Mouse (Mus musculus) forebrain, embryonic 11.5 days (tissue): Measurements from ENCODE around the gene Srgap3. TPM values are rescaled to one million over a fixed set of nuclear protein-coding genes. Genes with fewer than 3 reads are reported as not detected.
"Not testable (repeated sequence)": the region's sequence is repeated elsewhere in the genome, so short reads cannot be mapped to it uniquely, and the experiment has no call there.

Source experiments
- ATAC-seq: fragments of 200-750 bp; cut with Nextera tagmentation; replicated peaks from 2 replicates; pipeline ENCODE4 v1.8.0; 2017; ENCODE audit warnings: moderate TSS enrichment; ENCODE audit not compliant: low FRiP score
- DNase-seq: peaks from one replicate; pipeline ENCODE4 v3.0.0-alpha.2; 2017; ENCODE audit warnings: low spot score
- H3K27ac ChIP-seq: fragments of 300-500 bp; sonication (generic); 2 replicates; pipeline ENCODE4 v1.5.1; 2014; ENCODE audit warnings: low read depth, low read length
- H3K27me3 ChIP-seq: fragments of 300-500 bp; sonication (generic); 2 replicates; pipeline ENCODE4 v1.6.1; 2014; ENCODE audit warnings: mild to moderate bottlenecking, low read length, mixed read lengths; ENCODE audit not compliant: control insufficient read depth, insufficient read depth
- H3K36me3 ChIP-seq: fragments of 300-500 bp; sonication (generic); 2 replicates; pipeline ENCODE4 v1.6.1; 2014; ENCODE audit warnings: mild to moderate bottlenecking, low read length, moderate library complexity, mixed read lengths; ENCODE audit not compliant: control insufficient read depth, insufficient read depth
- H3K4me1 ChIP-seq: fragments of 300-500 bp; sonication (generic); replicated peaks from 2 replicates; pipeline ENCODE4 v1.6.1; 2014; ENCODE audit warnings: low read length, mixed read lengths; ENCODE audit not compliant: control insufficient read depth, insufficient read depth
- H3K4me2 ChIP-seq: fragments of 300-500 bp; sonication (generic); 2 replicates; pipeline ENCODE4 v1.6.1; 2014; ENCODE audit warnings: low read depth, mild to moderate bottlenecking, low read length, moderate library complexity, mixed read lengths; ENCODE audit not compliant: severe bottlenecking
- H3K4me3 ChIP-seq: fragments of 300-500 bp; sonication (generic); 2 replicates; pipeline ENCODE4 v1.5.1; 2014; ENCODE audit warnings: low read depth, low read length
- H3K9ac ChIP-seq: fragments of 300-500 bp; sonication (generic); 2 replicates; pipeline ENCODE4 v1.6.1; 2014; ENCODE audit warnings: low read length
- H3K9me3 ChIP-seq: fragments of 300-500 bp; sonication (generic); 2 replicates; pipeline ENCODE4 v1.6.1; 2016; ENCODE audit warnings: low read length, mixed read lengths; ENCODE audit not compliant: control insufficient read depth
- WGBS: fragments of 180-500 bp; shearing (Covaris S2); extraction: QIAGEN DNeasy Blood & Tissue Kit; methylation state at CpG from one replicate; pipeline ENCODE4 v1.1.7; 2014; 5-methylcytosine and 5-hydroxymethylcytosine counted together
- polyA plus RNA-seq: library from polyadenylated mRNA; unstranded; fragments of >200 nt; fragmentation: Nextera tagmentation; extraction: Ambion mirVana; gene quantifications from 2 replicates; pipeline ENCODE4 v1.2.1, GENCODE M21; 2014

The Srgap3 gene
- polyA plus RNA-seq, 1 experiment from 2014 or later: 37.8 TPM

DNA sequence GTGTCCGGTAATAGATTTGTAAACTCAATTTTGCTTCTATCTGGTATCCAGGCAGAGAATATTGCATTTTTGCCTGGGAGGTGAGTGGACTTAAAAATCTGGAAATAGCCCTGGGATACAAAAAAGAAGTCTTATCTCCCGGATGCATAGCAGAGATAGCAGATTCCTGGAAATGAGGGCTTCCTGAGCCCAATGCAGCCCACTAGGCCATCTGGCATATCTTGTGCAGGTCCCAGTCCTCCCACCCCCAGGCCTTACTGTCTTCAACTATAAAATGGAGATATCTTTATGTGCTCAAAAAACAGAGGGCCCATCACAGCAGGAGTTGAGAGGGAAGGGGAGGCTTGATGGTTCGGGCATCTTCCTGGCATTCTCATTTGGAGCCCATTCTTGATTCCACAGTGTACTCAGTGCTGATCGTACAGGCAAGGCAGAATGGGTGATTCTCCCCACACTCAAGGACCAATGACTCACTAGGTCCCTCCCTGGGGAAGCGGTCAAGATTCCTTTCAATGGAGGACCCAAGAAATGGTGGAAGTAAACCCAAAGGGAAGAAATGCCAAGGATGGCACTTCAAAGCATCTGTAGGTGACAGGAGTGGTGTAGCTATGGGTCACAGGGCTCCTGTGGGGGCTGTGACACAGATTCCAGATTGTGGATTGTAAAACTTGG is 226.5 kb downstream of the Srgap3 start:
- Histone ChIP-seq H3K36me3 (peaks cover 10% of the 10 kb centered on the region; the same call in 1 of the 2 replicates), H3K4me2 (no peak overlapping the region), H3K27me3 (no peaks in the 10 kb centered on the region), H3K4me3 (no peak overlapping the region), H3K9me3 (no peaks in the 10 kb centered on the region), H3K27ac (no peak overlapping the region), H3K4me1 (no peaks in the 10 kb centered on the region), H3K9ac (no peak overlapping the region)
- no peak for DNase-seq
- 94% methylated on average over 5 of the region's 5 CpGs for WGBS
- ATAC-seq: no peak

DNA sequence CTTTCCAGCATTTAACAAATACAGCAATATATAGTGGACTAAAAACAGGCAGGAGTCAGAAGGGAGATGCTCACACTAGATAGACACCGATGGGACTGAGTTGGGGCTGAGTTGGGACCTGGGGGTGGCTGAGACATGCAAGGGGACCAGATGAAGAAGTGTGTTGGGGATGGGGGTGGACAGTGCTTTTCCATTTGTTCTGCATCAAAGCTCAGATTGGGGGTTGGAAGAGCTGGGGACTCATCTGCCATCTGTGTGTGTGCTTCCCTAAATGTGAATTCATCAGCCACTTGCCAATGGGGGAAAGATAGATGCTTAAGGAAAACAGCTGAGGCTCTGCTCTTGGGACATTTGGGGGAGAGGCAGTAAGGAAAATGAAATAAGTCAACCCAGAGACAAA is 227.1 kb downstream of the Srgap3 start:
- DNase-seq (no peak), ATAC-seq (no peak)
- Histone ChIP-seq H3K9ac (no peak overlapping the region), H3K4me2 (no peak overlapping the region), H3K27me3 (no peaks in the 10 kb centered on the region), H3K4me3 (no peak overlapping the region), H3K36me3 (peaks cover 10% of the 10 kb centered on the region; the same call in 1 of the 2 replicates), H3K27ac (no peak overlapping the region), H3K9me3 (no peaks in the 10 kb centered on the region), H3K4me1 (no peaks in the 10 kb centered on the region)
- 97% methylated on average over 1 of the region's 1 CpGs for WGBS

DNA sequence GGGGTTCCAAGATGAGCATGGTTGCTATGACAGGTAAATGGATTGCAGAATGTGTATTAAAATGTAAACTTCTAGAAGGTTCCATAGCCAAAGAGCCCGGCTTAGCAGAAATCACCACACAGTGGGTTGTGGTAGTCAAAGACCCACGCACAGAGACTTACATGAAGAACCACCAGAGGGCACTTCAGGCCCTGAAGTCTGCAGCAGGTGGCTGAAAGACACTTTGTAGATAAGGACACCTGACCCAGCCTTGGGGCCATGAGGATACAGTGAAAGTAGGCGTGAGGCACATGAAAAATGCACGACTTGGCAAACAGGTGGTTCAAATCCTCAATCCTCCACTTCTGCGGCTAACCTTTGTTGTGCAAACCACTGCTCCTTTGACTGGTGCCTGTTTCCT is 229.9 kb downstream of the Srgap3 start:
- Histone ChIP-seq H3K36me3 (peaks cover 4% of the 10 kb centered on the region; the same call in 1 of the 2 replicates), H3K9me3 (no peaks in the 10 kb centered on the region), H3K4me2 (no peak overlapping the region), H3K4me1 (no peaks in the 10 kb centered on the region), H3K27ac (no peak overlapping the region), H3K9ac (no peak overlapping the region), H3K27me3 (no peaks in the 10 kb centered on the region), H3K4me3 (no peak overlapping the region)
- ATAC-seq: no peak; the same call in 1 of the 2 replicates
- DNase-seq: no peak
- WGBS: 59% methylated on average over 5 of the region's 5 CpGs

- no peak overlapping the region for H3K4me3 ChIP-seq
- no peaks in the 10 kb centered on the region for H3K36me3 ChIP-seq
- no peak overlapping the region for H3K9ac ChIP-seq
- no peak overlapping the region for H3K4me2 ChIP-seq
- H3K4me1 ChIP-seq: no peaks in the 10 kb centered on the region
- DNase-seq (no peak), ATAC-seq (no peak)
- H3K9me3 ChIP-seq: no peaks in the 10 kb centered on the region
- no peak overlapping the region for H3K27ac ChIP-seq
- no peaks in the 10 kb centered on the region for H3K27me3 ChIP-seq
- WGBS: 86% methylated on average over 3 of the region's 3 CpGs
Observed at GRCm38 (mm10) chr6:112713951-112714350, 233.1 kb downstream of the Srgap3 start.

DNA sequence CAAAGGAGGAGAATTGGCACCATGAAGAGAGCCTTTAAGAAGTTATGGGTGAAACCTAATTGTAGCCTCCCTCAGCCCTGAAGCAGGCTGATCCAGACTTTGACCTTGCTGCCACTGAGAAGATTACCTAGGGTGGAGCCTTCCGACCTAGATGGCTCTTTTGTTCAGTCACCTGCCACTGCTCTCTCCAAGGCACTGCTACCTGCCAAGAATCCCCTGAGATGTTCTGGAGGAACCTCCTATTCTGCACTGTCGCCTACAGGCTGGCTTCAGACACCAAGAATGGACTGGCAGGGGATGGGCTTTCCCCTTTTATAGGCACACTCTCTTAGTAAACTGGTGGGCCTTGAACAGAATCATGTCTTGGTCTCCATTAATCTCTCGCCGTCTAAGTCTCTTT is 244.8 kb downstream of the Srgap3 start:
- H3K4me3 ChIP-seq, H3K27me3 ChIP-seq, DNase-seq, ATAC-seq, H3K27ac ChIP-seq, H3K4me2 ChIP-seq, H3K9me3 ChIP-seq, H3K9ac ChIP-seq, H3K4me1 ChIP-seq, H3K36me3 ChIP-seq: not testable (repeated sequence)
- 84% methylated on average over 4 of the region's 4 CpGs for WGBS

- WGBS: 0% methylated on average over 1 of the region's 1 CpGs
- Histone ChIP-seq H3K4me2 (no peak overlapping the region), H3K36me3 (no peaks in the 10 kb centered on the region), H3K9ac (no peak overlapping the region), H3K9me3 (no peaks in the 10 kb centered on the region), H3K27me3 (no peaks in the 10 kb centered on the region), H3K27ac (no peak overlapping the region), H3K4me3 (no peak overlapping the region), H3K4me1 (0 out of 2 replicates have a peak, but pooled peaks cover 2% of the 10 kb centered on the region)
- ATAC-seq (no peak), DNase-seq (peak; percentile 70)
Observed at GRCm38 (mm10) chr6:112700392-112700791, 246.7 kb downstream of the Srgap3 start.

DNA sequence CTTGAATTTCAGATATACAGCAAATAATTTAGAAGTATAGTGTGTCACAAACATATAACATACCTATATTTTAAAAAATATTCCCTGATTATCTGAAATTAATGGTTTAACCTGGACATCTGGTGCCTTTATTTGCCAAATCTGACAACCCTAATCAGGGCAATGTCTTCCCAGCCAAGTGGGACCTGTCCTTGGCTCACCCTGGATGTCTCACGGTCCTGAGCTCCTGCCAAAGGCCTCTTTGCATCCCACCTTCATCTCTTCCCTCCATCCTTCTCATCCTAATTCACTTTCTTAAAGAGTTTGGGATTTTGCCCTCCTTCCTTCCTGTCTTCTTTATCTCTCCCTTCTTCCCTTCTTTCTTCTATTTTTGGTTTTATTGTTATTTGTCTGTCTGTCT is 248.0 kb downstream of the Srgap3 start:
- no peaks in the 10 kb centered on the region for H3K36me3 ChIP-seq
- no peak for ATAC-seq
- no peak for DNase-seq
- 71% methylated on average over 1 of the region's 1 CpGs for WGBS
- H3K4me3 ChIP-seq: no peak overlapping the region
- H3K9ac ChIP-seq: no peak overlapping the region
- H3K4me2 ChIP-seq: no peak overlapping the region
- no peaks in the 10 kb centered on the region for H3K27me3 ChIP-seq
- no peak overlapping the region for H3K27ac ChIP-seq
- 0 out of 2 replicates have a peak, but pooled peaks cover 2% of the 10 kb centered on the region for H3K4me1 ChIP-seq
- no peaks in the 10 kb centered on the region for H3K9me3 ChIP-seq

DNA sequence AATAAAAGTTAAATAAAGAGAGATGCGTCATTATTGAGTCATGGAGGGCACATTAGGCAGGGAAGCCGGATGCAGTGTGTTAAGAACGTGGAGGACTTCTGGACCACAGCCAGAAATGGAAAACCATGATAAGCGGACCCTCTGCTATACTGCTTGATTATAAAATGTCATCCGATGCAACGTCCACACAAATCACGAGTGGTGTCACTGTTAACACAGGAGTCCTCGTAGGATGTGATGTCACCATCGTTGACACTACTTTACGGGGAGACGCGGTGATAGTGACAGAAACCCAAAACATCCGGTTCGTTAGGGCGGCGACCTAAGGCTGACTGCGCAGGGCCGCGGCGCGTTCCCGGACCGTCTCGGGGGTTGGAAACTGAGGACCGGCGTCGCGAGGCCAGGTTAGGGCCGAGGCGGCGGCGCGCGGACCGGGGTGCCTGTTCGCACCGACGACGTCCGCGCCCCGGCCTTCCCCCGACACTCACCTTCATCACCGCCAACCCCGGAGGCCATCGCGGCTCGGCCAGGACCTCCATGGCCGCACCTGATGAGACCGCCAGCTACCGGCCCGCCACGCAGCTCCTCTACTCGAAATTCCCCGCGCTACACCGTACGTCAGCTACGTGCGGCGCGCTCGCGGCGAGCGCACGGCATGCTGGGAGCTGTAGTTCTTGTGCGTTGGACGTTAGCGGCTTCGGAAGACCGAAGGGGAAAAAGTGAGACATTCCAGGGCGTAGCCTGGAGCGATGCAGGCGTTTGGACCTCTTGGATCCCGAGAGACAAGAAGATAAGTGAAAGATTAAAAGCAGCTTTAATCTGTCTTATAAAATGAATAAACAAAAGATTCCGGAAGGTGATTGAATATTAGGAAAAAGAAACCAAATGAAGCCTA is 250.8 kb downstream of the Srgap3 start, which contains the start of gene Rad18:
Gene Rad18 (minus strand): TSS at position 631 of the 895 bp plus-strand sequence.
- Histone ChIP-seq H3K4me1 (0 out of 2 replicates have a peak, but pooled peaks cover 2% of the 10 kb centered on the region), H3K4me3 (peak within 1 kb of the TSS; percentile 73), H3K9ac (peak within 1 kb of the TSS; percentile 76), H3K27ac (0 out of 2 replicates have a peak within 1 kb of the TSS, but pooled peaks have one; percentile 37), H3K36me3 (no peaks in the 10 kb centered on the region), H3K9me3 (no peaks in the 10 kb centered on the region), H3K27me3 (no peaks in the 10 kb centered on the region), H3K4me2 (peak within 1 kb of the TSS; percentile 71)
- peak; percentile 95 for ATAC-seq
- DNase-seq: peak; percentile 92
- under 1% methylated on average over 77 of the region's 77 CpGs for WGBS
